Mouse (Mus musculus): ENCODE results near the gene Mepce.
"Not testable (repeated sequence)": the region's sequence is repeated elsewhere in the genome, so short reads cannot be mapped to it uniquely, and the experiment has no call there.

Mepce gene

DNA sequence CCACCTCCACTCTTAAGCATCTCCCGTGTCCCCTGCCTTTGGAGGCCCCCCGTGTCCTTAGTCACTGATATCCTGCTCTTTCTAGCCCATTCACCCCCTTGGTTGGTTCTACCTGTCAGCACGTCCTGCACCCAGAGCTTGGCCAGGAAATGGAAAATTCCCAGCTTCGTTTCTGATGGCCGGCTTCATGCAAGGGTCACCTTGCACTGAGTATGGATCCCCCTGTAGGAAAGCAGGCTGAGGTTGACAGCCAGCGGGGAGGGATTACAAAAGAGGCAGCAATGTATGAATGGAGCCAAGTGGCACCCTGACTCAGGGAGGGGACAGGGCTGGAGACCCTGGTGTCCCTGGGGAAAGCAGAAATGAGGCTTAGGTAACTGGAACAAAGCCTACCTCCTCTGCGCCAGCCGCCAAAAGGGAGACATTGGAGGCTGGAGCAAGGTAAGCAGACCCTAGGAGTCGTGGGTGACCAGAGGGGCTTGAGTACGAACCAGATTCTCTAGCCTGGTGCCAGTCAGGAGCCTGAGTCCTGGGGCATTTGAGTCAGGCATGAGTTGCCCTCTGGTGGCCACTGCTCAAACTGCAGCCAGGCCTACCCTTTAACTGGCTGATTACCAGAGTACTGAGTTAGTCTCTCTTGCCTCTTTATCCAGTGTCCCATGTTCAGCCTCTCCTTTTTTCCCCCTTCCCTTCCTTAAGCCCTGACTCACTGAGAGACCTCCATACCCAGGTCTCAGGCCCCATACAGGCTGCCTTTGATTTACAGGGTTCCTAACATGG, 30.4 kb downstream of the Mepce start:
- DNase-seq: peak; percentile 86

DNA sequence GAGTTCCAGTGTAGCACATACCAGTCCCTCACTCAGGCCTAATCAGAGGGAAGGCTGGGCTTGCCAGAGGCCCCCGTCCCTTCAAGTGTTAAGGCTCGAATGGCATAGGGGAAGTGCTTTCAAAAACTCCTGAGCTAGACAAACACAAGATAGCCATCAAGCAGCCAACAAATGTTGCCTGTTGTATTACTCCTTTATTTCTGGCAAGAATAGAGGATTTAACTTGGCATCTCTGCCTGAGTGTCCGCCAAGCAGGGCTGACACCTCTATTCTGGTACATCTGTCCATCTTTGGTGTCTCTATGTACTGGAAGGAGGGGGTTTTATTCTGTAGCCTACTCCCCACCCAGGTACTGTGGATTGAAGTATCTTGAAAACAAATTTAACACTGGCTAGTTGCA, 31.3 kb downstream of the Mepce start:
- DNase-seq: no peak

DNA sequence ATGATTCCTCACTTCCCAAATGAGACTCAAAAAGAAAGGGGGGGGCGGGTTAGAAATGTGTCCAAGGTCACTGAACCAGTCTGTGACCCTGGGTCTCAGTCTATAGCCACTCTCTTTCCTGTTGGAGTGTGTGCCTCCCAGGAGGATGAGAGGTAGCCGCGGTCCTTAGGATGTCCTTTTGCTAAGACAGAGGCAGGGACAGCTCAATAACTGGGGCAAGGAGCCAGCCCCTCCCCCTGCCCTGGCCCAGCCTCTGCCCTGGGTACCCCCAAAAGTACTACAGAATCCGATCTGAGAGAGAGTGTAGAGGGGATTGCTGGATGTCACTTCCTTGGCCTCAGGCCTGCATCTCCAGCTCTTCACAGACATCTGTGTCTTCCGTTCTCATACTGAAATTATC, 32.0 kb downstream of the Mepce start:
- DNase-seq: no peak

DNA sequence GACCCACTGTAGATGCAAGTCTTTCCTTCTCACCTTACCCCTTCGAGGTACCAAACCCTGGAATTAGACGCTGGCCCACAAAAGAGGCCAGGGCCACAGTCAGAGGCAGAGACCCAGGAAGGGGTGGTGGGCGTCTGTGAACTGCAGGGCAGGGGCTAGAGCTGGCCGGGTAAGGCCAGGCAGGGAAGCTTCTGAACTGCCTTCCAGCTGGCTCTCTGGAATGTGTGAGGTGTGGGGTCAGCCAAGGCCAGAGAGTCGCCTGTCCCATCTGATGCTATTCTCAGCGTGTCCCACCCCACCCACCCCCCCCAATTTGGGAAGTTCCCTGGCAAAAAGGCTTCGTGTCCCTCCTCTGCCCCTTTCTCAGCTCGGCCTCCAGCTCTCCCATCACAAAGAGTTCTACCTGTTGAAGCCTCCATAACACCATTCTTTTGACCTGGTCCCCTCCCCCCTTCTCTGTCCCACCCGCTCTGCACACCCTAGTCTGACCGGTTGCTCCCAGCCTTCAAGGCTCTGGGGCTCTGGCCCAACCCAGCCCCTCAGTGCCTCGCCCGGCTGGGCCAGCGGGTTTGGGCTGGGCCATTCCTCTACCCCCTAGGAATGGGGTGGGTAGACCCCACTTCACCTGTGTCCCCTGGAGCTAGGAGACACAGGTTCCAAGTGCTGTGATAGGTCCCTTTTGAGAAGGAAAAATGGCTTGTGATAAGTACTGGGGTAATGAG, 34.2 kb downstream of the Mepce start:
- no peak for DNase-seq

DNA sequence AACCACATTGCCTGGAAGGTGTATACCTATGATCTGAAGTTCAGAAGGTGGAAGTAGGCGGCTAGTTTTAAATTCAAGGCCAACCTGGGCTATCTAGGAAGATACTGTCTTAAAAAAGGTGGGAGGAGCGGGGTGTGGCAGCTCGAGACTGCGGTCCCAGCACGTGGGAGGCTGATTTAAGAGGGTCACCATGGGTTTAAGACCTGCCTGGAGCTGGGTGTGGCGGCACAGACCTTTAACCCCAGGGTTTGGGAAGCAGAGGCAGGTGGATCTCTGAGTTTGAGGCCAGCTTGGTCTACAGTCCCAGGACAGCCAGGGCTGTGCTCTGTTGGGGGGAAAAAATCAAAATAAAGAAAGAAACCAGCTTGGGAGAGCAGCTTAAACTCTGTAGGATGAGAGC, 35.5 kb downstream of the Mepce start:
- no peak for DNase-seq

DNA sequence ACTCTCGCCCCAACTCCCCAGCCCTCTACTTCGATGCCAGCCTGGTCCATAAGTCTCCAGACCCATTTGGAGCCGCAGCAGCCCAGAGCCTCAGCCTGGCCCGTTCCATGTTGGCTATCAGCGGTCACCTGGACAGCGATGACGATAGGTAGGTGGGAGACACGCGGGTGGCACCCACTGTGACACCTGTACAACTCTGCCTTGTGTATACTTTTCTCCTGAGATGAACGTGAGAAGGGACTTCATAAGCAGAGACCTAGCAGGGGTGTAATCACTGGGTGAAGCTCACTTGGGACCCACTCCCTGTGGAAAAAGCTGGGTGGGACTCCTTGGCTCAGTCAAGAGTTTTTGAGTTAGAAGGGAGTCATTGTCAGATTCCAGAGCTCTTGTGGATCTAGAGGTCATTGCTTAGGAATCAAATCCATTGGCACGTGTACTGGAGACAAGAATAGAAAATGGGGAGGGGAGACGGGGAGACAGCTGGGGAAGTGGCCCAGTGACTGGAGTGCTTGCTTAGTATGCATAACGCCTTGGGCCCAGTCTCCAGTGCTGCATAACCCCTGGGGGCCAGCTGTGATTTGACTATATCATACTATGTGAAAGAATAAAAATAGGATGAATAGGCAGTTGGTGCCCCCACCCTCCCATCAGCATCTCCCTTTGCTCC, 36.1 kb downstream of the Mepce start:
- no peak for DNase-seq

DNA sequence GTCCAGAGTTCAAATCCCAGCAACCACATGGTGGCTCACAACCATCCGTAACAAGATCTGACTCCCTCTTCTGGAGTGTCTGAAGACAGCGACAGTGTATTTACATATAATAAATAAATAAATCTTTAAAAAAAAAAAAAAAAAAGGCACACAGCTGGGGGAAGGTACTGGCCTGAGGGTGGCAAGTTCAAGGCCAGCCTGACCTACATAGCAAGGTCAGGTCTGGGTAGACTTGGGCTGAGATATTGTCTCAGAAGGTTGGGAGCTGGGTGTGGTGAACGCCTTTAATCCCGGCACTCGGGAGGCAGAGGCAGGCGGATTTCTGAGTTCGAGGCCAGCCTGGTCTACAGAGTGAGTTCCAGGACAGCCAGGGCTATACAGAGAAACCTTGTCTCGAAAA, 37.2 kb downstream of the Mepce start:
- not testable (repeated sequence) for DNase-seq

DNA sequence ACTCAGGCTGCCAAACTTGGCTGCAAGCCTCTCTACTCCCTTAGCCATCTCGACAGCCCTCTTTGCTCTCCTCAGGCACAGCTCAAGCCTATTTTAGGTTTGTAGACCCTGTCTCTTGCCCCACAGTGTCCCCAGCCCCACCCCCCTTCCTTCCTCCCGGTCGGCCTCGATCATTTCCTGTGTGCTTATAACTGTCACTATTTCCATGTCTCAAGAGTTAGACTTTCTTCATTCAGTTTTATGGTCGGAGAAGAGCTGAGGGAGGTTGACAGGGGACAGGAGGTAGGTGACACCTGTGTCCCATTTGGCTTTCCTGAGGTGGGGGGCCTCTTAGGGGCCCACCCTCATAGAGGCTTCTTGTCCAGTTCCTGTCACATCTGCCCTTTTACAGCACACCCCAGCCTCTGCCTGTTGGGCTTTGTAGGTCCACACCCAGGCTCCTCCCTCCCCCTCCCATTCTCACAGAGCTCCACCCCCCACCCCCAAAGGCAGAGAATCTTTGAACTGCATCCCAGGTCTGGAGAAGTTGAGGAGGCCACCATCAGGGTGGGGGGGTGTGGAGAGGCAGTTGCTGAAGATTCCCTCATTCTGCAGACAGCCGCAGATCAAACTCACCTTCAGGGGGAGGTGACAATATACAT, 38.1 kb downstream of the Mepce start:
- no peak for DNase-seq

DNA sequence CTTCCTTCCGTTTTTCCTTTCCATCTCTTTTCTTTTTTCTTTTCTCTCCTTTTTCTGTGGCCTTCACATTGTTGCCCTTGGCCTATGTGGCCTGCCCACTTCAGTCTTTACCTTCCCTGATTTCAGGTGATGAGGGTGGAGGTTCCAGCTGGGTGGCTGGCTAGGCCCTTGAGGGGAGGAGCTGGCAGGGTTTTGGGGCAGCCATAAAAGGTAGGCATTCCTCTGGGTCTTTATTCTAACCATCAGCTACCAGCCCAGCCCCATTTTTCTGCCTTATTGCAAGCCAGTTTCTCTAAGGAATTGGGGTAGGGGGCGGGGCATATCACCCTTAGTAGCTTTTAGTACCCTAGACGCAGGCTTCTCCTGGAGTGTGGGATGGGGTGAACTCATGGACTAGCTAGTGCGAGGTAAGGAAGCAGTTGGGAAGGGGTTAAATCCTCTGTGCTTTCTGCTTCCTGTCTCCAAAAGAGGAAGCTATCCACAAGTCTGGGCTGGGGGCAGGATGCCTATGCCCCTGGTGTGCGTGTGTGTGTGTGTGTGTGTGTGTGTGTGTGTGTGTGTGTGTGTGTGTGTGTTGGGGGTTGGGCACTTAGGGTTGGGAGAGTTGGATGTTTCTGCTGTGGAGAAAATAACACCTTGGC, 39.2 kb downstream of the Mepce start:
- DNase-seq: peak; percentile 14

DNA sequence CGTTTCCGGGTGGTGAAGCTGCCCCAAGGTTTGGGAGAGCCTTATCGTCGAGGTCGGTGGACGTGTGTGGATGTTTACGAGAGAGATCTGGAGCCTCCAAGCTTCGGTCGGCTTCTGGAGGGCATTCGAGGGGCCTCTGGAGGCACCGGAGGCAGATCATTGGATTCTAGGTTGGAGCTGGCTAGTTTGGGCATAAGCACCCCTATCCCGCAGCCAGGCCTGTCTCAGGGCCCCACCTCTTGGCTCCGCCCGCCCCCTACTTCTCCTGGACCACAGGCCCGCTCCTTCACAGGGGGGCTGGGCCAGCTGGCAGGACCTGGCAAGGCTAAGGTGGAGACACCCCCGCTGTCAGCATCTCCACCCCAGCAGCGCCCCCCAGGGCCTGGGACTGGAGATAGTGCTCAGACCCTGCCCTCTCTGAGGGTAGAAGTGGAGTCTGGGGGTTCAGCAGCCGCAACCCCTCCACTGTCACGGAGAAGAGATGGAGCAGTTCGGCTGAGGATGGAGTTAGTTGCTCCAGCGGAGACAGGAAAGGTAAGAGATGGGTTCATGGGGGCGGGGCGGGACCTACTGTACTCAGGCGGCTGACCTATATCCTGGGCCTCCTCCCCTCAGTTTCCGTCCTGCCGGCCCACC, 40.0 kb downstream of the Mepce start:
- peak; percentile 38 for DNase-seq

DNA sequence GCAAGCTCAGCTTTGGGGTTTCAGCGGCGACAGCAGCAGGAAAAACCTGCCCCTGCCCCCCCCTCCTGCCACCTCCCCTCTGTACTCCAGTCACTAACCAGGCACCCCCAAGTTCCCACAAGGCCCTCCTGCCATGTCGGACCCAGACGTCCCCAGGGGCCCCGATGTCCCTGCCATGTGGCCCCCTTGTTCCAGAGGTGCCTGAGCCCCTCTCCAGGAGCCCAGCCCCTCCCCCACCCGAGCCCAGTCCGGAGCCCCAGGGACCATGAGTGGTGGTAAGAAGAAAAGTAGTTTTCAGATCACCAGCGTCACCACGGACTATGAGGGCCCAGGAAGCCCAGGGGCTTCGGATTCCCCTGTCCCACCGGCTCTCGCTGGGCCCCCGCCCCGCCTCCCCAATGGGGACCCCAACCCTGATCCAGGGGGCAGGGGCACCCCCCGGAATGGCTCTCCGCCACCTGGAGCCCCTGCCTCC, 40.6 kb downstream of the Mepce start:
- DNase-seq: peak; percentile 33

DNA sequence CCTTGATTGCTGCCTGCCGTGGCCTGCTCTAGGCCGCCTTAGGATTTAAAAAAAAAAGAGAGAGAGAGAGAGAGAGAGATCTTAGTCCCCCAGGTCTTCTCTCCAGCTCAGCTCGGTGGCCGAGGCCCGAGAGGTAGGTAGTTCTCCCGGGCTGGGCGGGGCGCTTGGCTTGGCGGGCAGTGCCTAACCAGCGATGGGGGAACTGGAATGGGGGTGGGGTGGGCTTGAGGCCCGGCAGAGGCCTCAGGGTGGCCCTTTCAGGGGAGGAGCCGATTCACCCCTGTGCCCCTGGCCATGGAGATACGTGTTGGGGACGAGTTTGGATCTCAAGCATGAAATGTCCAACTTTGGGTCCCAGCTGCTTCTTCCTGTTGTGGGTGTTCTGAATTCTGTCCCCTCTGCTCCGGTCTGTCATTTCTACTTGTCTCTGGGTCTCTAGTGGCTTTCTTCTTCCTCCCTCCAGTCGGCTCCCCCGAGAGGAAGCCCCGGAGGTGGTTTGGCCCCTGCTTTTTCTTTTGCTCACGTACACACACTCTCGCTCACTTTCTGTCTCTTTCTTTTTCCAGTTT, 41.1 kb downstream of the Mepce start:
- DNase-seq: peak; percentile 73

DNA sequence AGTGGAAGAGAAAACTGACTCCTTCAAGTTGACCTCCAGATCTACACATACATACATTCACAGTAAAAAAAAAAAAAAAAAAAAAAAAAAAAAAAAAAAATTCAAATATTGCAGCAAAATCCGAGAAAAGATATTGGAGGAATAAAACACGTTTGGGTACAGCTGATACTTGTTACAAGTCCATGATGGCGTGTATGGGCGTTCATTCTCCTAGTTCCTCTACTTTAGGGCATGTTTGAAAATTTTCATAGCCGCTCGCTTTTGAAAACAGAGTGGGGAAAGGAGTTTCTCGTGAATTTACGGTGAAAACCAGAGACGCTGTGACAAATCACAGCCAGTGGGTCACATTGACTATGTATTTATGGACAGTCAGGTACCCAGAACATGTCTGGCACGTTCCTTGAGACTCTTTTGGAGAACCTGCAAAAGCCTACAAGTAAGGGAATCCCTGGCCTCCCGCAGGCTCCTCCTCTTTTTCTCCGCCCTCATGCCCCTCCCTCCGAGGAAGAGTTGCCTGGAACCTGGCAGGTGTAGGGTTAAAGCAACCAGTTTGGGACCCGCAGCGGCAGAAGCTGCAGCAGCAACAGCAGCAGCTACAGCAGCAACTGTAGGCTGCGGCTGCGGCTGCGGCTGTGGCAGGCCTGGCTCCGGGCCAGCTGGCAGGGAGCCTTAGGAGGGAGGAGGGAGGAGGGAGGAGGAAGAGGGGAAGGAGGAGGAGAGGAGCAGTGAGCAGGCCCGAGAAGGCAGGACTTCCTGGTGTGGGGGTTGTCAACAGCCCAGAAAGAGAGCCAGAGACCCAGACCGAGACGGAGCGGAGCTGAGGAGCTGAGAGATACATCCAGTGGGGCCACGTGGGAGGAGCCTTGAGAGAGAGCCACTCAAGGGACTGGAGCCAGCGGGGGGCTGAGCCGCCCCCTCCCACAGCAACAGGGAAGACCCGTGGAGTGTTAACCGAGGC, 42.0 kb downstream of the Mepce start, which contains the start of gene Tsc22d4:
TSS of gene Tsc22d4 (plus strand) at position 517 of the 958 bp plus-strand sequence.
- DNase-seq: peak; percentile 95

DNA sequence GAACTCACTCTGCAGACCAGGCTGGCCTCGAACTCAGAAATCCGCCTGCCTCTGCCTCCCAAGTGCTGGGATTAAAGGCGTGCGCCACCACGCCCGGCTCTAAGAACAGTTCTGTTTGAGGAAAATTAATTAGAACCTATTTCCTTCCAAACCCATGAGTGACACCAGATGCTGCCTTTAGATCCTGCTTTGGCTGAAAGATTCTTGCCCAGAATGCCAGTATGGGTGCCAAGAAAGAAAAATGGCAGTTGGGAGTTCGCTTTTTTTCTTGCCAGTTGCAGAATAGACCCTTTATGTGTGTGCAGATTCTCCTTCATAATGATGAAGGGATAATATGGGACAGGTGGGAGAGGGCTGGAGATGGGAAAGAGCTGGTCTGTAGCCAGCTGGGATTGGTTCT, 43.3 kb downstream of the Mepce start:
- DNase-seq: no peak

DNA sequence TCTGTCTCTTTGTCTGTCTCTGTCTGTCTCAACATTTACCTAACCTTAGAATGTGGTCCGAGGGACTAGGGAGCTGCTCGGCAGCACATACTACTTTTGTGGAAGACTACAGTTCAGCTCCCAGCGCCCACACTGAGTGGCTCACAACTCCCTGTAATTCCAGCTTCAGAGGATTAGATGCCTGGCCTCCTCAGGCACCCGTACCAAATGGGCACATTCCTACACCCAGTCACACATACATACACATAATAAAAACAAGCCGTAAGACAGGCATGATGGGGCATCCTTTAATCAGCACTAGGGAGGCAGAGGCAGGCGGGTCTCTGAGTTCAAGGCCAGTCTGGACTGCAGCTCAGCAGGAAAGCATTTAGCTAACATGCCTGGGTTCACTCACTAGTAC, 44.6 kb downstream of the Mepce start:
- DNase-seq: no peak

DNA sequence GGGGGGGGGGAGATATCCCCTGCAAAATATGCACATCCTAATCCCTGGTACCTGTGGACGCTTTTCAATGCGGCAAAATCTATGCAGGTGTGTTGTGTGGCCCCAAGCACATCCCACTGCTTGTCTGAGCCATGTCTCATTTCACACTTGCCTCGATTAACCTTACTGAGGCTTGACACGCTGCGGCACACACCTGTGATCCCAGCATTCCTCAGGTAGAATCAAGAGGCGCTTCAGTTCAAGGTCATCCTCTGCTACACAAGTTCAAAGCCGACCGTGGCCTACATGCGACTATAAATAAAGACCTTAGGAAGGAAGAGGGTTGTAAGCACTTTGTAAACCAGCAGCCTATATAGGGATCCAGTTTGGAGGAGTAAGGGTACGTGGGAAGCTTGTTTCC, 45.4 kb downstream of the Mepce start:
- no peak for DNase-seq

DNA sequence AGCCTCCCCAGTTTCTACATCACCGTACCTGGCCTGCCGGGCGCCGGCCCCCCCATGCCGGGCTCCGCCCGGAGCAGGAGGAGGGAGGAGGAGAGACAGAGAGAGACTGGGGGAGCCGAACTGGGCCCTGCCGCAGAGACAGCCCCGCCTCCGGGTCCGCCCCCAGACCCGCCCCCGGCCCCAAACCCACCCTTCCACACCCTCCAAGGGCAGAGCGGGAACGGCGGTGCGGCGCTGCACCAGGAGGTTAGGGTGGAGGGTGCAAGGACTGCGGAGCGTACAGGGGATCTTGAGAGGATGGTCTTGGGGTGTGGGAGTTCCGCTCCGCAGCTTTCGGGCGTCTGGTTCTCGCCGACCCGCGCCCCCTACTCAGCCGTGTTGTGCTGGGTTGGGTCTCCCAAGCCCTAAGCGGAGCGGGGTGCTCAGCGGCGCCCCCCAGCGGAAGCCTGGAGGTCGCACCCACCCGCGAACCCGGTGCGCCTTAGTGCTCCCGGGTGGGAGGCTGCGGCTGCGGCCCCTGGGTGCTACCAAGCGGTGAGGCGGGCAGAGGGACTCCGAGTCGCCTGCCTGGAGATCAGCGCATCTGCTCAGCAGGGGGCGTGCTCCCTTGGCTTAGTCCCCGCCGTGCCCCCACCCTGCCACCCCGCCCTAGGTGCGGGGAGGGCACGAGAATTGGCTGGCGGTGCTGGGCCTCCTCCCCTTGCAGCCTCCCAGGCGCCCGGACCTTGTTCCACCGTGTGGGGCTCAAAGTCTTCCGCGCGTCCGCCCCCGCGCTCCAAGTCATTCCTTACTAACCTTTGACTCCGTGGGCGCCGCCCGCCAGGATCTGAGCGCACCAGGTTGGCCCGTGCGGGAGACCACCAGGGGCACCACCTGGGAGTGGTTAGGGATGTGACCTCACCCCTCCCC, 46.2 kb downstream of the Mepce start, which contains the start of gene Nyap1:
TSS of gene Nyap1 (minus strand) at position 585 of the 909 bp plus-strand sequence.
- peak; percentile 89 for DNase-seq

DNA sequence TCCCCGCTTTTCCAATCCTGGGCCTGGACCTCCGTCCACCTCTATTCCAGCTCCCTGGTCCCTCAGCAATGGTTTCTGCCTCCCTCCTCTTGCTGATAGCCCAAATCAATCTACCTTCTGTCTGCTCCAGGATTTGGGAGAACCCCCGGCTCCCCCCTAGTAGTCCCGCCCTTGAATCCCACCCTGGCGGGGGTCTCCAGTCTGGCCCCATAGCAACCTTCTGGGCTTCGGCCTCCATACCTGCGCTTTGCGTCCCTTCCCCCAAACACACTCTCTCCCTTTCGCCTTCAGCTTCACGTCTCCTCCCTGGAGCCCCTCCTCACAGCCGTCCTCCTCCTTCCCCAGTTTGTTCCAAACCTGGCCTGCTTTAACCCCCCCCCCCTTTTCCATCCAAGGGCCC, 46.9 kb downstream of the Mepce start:
- DNase-seq: no peak

DNA sequence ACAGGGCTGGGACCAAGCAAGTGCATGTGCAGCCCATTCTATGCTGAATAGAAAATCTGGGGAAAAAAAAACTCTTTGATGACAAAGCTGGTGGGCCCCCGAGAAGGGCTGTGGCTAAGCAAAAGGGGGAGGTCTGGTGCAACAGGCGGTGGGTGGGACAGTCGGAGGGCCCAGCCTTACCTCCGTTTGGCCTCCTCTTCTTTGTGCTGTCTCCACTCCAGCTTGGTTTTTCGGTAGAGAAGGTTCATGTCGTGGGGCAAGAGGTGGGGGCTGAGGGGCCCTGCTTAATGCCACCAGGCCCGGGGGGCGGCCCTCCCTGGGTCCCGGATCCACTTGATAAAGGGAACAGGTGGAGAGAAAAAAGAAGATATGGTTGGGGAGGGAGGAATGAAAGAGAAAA, 48.0 kb downstream of the Mepce start:
- no peak for DNase-seq
